Mouse (Mus musculus) forebrain, embryonic 14.5 days (tissue): ENCODE measurements around the gene Lhfp. TPM values are rescaled to one million over a fixed set of nuclear protein-coding genes. Genes with fewer than 3 reads are reported as not detected.

ENCODE experiments used
- ATAC-seq: fragments of 200-750 bp; cut with Nextera tagmentation; 2 replicates; pipeline ENCODE4 v1.8.0; 2017; ENCODE audit warnings: mild to moderate bottlenecking, moderate library complexity
- DNase-seq: peaks from one replicate; pipeline ENCODE4 v3.0.0-alpha.2; 2015; ENCODE audit warnings: low spot score
- H3K27ac ChIP-seq: fragments of 300-500 bp; sonication (generic); 2 replicates; pipeline ENCODE4 v1.5.1; 2014; ENCODE audit warnings: low read depth, mild to moderate bottlenecking, control low read depth, low read length, moderate library complexity
- H3K27me3 ChIP-seq: fragments of 300-500 bp; sonication (generic); replicated peaks from 2 replicates; pipeline ENCODE4 v1.6.1; 2014; ENCODE audit warnings: low read length, control low read depth, mixed read lengths; ENCODE audit not compliant: control insufficient read depth, insufficient read depth
- H3K36me3 ChIP-seq: fragments of 300-500 bp; sonication (generic); 2 replicates; pipeline ENCODE4 v1.6.1; 2014; ENCODE audit warnings: low read length, control low read depth; ENCODE audit not compliant: control insufficient read depth, insufficient read depth
- H3K4me1 ChIP-seq: fragments of 300-500 bp; sonication (generic); 2 replicates; pipeline ENCODE4 v1.6.1; 2014; ENCODE audit warnings: antibody characterized with exemption, low read length, control low read depth; ENCODE audit not compliant: control insufficient read depth, insufficient read depth
- H3K4me2 ChIP-seq: fragments of 300-500 bp; sonication (generic); 2 replicates; pipeline ENCODE4 v1.6.1; 2014; ENCODE audit warnings: mild to moderate bottlenecking, control low read depth, low read length
- H3K4me3 ChIP-seq: fragments of 300-500 bp; sonication (generic); 2 replicates; pipeline ENCODE4 v1.5.1; 2014; ENCODE audit warnings: low read depth, low read length, control low read depth
- H3K9ac ChIP-seq: fragments of 300-500 bp; sonication (generic); 2 replicates; pipeline ENCODE4 v1.6.1; 2014; ENCODE audit warnings: mild to moderate bottlenecking, low read length, control low read depth, moderate library complexity
- H3K9me3 ChIP-seq: fragments of 300-500 bp; sonication (generic); replicated peaks from 2 replicates; pipeline ENCODE4 v1.6.1; 2016; ENCODE audit warnings: low read length, control low read depth, mixed read lengths; ENCODE audit not compliant: control insufficient read depth
- WGBS: fragments of 180-500 bp; shearing (Covaris S2); extraction: QIAGEN DNeasy Blood & Tissue Kit; methylation state at CpG from one replicate; pipeline ENCODE4 v1.1.7; 2014; 5-methylcytosine and 5-hydroxymethylcytosine counted together
- polyA plus RNA-seq: library from polyadenylated mRNA; unstranded; fragments of >200 nt; fragmentation: Nextera tagmentation; extraction: Ambion mirVana; gene quantifications from 2 replicates; pipeline ENCODE4 v1.2.1, GENCODE M21; 2014

Gene Lhfp
- polyA plus RNA-seq, 1 experiment from 2014 or later: 37.4 TPM

DNA sequence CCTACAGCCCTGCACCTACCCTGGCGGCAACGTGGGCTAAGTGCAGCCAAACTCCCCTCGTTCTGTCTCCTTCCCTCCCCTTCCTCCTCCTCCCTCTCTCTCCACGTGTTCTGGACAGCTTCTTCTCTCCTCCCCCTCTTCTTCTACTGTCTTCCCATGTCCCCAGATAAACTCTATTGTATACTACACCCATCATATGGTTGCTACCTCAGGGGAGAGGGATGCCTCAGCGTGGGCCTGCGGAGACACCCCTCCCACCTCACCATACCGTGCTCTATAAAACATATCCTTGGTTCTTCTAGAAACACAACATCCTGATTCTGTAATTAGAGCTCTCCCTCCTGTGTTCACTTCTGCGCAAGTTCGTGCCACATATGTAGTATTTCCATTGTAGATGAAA, 247.3 kb downstream of the Lhfp start:
- H3K9me3 ChIP-seq: no peaks in the 10 kb centered on the region
- no peak overlapping the region for H3K4me3 ChIP-seq
- DNase-seq (no peak), ATAC-seq (no peak)
- H3K4me2 ChIP-seq: no peak overlapping the region
- H3K4me1 ChIP-seq: no peaks in the 10 kb centered on the region
- no peaks in the 10 kb centered on the region for H3K27me3 ChIP-seq
- no peak overlapping the region for H3K27ac ChIP-seq
- 60% methylated on average over 9 of the region's 9 CpGs for whole genome bisulfite sequencing
- H3K36me3 ChIP-seq: no peaks in the 10 kb centered on the region
- H3K9ac ChIP-seq: no peak overlapping the region

DNA sequence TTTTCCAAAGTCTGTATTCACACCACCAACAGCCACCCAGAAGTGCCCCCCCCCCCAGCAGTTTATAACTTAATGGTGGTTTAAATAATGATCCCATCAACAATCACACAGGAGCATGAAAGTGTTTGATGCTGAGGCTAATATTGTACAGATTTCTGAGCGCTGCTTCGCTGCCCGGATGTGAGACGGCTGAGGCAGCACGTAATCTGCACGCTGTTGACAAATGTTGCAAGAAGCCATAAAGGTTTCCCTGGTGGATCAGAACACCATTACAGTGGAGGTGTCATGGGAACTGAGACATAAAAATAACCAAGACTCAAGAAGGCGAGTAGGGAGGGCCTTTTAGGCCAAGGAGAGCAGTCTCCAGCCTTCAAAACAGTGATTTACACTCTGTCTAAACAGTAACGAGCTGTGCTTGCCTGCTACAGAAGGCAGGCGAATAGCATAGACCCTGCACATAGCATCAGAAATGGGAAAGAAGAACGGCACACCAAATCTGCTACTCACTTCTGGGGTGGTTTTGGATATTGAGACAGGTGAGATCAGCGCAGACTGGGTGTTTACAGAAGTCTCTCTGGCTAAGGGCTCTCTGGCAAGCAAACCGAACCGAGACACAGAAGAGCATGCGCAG, 248.4 kb downstream of the Lhfp start:
- H3K4me1 ChIP-seq: no peaks in the 10 kb centered on the region
- 76% methylated on average over 14 of the region's 14 CpGs for WGBS
- no peak for ATAC-seq
- H3K9ac ChIP-seq: no peak overlapping the region
- H3K9me3 ChIP-seq: no peaks in the 10 kb centered on the region
- H3K4me3 ChIP-seq: no peak overlapping the region
- H3K4me2 ChIP-seq: no peak overlapping the region
- H3K36me3 ChIP-seq: no peaks in the 10 kb centered on the region
- no peak overlapping the region for H3K27ac ChIP-seq
- no peak for DNase-seq
- H3K27me3 ChIP-seq: no peaks in the 10 kb centered on the region

DNA sequence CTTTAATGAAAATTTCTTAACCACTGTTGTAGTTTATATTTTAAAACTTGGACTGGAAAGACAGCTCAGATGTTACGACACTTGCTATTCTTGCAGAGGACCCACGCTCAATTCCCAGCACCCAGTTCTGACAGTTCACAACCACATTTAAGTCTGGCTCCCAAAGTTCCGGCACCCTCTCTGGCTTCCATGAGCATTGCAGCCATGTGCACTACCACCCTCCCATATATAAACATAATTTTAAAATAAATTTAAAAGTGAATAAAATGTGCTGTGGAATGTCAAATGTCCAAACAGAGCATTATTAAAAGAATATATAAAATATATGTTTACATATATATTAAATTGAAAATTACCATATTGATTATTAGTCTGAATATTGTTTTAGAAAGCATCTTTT, 249.9 kb downstream of the Lhfp start:
- WGBS: 97% methylated on average over 3 of the region's 3 CpGs
- Histone ChIP-seq H3K36me3 (no peaks in the 10 kb centered on the region), H3K9me3 (no peaks in the 10 kb centered on the region), H3K27me3 (no peaks in the 10 kb centered on the region), H3K4me2 (no peak overlapping the region), H3K4me3 (no peak overlapping the region), H3K27ac (no peak overlapping the region), H3K4me1 (no peaks in the 10 kb centered on the region), H3K9ac (no peak overlapping the region)
- DNase-seq (no peak), ATAC-seq (no peak)

DNA sequence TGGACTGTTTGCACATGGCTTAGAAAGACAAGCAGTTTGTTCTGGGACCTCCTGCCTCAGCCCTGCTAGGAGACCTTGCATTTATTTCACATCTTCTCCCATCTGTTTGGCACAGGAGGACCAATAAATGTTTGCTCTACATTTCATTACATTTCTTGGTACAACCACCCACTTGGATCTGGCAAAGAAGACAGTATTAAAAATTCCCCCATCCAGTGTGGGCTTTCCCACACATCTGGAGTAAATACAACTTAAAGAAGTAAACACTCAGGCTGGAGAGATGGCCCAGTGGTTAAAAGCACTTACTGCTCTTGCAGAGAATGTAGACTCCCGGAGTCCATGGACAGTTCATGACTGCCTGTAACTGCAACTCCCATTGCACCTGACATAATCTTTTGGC, 250.6 kb downstream of the Lhfp start:
- no peak overlapping the region for H3K4me2 ChIP-seq
- H3K36me3 ChIP-seq: no peaks in the 10 kb centered on the region
- DNase-seq (no peak), ATAC-seq (no peak)
- no peak overlapping the region for H3K27ac ChIP-seq
- H3K4me3 ChIP-seq: no peak overlapping the region
- WGBS: 95% methylated on average over 1 of the region's 1 CpGs
- no peaks in the 10 kb centered on the region for H3K4me1 ChIP-seq
- no peak overlapping the region for H3K9ac ChIP-seq
- H3K27me3 ChIP-seq: no peaks in the 10 kb centered on the region
- H3K9me3 ChIP-seq: no peaks in the 10 kb centered on the region

DNA sequence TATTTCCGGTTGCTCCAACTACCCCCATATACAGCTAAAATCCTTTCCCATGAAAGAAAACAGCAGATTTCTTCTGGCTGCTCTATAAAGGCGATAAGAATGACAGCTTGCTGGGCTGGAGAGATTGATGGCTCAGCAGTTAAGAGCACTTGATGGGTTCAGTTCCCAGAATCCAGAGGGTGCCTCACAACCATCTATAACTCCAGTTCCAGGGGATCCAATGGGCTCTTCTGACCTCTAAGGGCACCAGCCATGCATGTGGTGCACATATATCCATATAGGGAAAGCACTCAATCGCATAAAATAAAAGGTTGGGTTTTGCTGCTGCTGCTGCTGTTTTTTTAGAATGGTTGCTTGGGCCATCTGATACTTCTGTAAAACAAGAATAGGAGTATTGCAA, 251.1 kb downstream of the Lhfp start:
- DNase-seq (no peak), ATAC-seq (no peak)
- Histone ChIP-seq H3K27me3 (no peaks in the 10 kb centered on the region), H3K4me2 (no peak overlapping the region), H3K27ac (no peak overlapping the region), H3K4me1 (no peaks in the 10 kb centered on the region), H3K9me3 (no peaks in the 10 kb centered on the region), H3K9ac (no peak overlapping the region), H3K36me3 (no peaks in the 10 kb centered on the region), H3K4me3 (no peak overlapping the region)
- 87% methylated on average over 3 of the region's 3 CpGs for WGBS

DNA sequence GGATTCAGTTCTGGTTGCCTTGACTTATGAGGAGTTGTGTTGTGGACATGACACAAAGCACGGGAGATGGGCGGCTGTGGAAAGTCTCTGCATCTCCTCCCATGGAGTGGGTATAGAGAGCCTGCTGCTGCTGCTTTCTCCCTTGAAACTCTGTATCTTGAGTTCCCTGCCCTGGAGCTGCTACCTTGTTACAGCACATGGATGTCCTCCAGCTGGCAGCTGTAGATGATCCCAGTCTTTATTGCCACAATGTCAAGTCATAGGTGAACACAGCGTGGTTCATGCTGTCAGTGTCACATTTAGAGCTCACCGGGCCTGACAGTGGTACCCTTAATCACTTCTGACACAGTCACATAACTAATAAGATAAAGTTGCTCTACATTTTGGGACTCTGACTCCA, 251.7 kb downstream of the Lhfp start:
- WGBS: 90% methylated on average over 4 of the region's 4 CpGs
- H3K9me3 ChIP-seq: no peaks in the 10 kb centered on the region
- DNase-seq: no peak

DNA sequence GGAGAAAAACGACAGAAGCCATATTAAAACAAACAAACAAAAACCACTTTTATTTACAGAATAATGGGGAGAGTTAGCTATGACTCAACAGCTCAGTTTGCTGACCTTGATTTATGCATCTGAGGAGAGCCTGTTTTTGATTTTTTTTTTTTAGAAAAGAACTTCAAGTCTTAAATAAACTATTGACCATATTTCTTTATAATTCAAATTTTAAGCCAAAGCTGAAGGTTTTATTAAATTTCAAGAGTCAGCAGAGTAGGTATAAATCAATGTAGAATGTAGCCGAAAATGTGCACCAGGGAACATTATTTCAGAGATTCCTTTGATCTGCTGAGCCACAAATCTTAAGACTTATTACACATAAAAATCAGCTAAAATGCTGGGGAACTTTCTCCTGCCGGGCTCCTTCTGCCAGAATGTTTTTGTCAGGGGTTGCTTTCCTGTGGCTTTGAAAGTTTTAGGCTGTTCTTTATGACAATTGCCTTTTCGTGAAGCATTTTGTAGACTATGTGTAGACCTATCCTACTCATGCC, 252.6 kb downstream of the Lhfp start:
- H3K9me3 ChIP-seq: no peaks in the 10 kb centered on the region
- H3K4me1 ChIP-seq: no peaks in the 10 kb centered on the region
- ATAC-seq: no peak
- H3K4me2 ChIP-seq: no peak overlapping the region
- no peaks in the 10 kb centered on the region for H3K36me3 ChIP-seq
- no peak for DNase-seq
- H3K4me3 ChIP-seq: no peak overlapping the region
- 77% methylated on average over 4 of the region's 4 CpGs for WGBS
- no peaks in the 10 kb centered on the region for H3K27me3 ChIP-seq
- no peak overlapping the region for H3K9ac ChIP-seq
- no peak overlapping the region for H3K27ac ChIP-seq

More for the DNA sequence above, 251.7 kb downstream of the Lhfp start:
- H3K4me2 ChIP-seq: no peak overlapping the region
- H3K9ac ChIP-seq: no peak overlapping the region
- no peaks in the 10 kb centered on the region for H3K4me1 ChIP-seq
- no peak overlapping the region for H3K4me3 ChIP-seq
- no peak overlapping the region for H3K27ac ChIP-seq
- H3K27me3 ChIP-seq: no peaks in the 10 kb centered on the region
- H3K36me3 ChIP-seq: no peaks in the 10 kb centered on the region
- ATAC-seq: no peak

DNA sequence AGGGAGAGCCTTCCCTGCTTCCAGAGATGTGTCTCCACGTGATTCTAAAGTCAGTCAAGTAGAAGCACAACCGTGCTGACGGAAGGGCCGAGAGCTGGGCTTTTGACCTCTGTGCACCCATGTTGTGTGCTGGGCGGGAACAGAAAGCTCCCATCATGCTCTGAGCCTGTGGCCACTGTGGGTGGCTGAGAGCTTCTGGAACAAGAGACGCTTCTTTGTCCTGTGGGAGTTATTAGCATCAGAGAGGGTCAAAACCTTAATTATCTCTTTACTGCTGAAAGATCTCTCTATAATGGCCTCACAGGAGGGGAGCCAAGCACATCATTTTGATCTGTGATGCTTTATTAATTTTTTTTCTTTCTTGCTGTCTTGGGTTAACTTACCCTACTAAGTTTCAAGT, 253.5 kb downstream of the Lhfp start:
- Histone ChIP-seq H3K27ac (no peak overlapping the region), H3K27me3 (no peaks in the 10 kb centered on the region), H3K4me2 (no peak overlapping the region), H3K9me3 (no peaks in the 10 kb centered on the region), H3K36me3 (no peaks in the 10 kb centered on the region), H3K4me1 (no peaks in the 10 kb centered on the region), H3K9ac (no peak overlapping the region), H3K4me3 (no peak overlapping the region)
- 27% methylated on average over 6 of the region's 6 CpGs for WGBS
- ATAC-seq (no peak), DNase-seq (no peak)

DNA sequence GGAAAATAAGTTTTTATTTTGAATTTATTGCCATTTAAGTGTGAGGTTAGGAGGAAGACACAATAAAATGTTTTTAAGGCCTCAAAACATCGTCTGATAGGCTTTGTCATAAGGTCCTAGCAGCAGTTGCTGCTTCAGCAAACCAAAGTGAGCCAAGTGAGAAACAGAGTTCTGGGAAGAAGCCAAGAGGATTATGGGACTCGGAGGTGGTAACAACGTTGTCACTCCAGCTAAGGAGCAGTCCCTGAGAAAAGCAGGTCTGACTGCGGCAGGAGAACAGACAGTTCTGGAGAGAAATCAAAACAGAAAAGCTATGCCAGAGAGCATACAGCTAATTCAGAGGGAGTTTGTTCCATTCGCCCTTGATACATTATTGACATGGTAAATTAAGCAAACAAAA, 260.5 kb downstream of the Lhfp start:
- no peak overlapping the region for H3K4me3 ChIP-seq
- DNase-seq (peak; percentile 55), ATAC-seq (no peak)
- H3K4me2 ChIP-seq: no peak overlapping the region
- H3K36me3 ChIP-seq: no peaks in the 10 kb centered on the region
- no peaks in the 10 kb centered on the region for H3K4me1 ChIP-seq
- no peak overlapping the region for H3K27ac ChIP-seq
- H3K9ac ChIP-seq: no peak overlapping the region
- H3K9me3 ChIP-seq: peaks cover 7% of the 10 kb centered on the region; the same call in 1 of the 2 replicates
- whole genome bisulfite sequencing: 57% methylated on average over 5 of the region's 5 CpGs
- H3K27me3 ChIP-seq: no peaks in the 10 kb centered on the region
